Mouse (Mus musculus): ENCODE data around the gene Xpa.
"Not testable (repeated sequence)": the region's sequence is repeated elsewhere in the genome, so short reads cannot be mapped to it uniquely, and the experiment has no call there.

Gene Xpa

DNA sequence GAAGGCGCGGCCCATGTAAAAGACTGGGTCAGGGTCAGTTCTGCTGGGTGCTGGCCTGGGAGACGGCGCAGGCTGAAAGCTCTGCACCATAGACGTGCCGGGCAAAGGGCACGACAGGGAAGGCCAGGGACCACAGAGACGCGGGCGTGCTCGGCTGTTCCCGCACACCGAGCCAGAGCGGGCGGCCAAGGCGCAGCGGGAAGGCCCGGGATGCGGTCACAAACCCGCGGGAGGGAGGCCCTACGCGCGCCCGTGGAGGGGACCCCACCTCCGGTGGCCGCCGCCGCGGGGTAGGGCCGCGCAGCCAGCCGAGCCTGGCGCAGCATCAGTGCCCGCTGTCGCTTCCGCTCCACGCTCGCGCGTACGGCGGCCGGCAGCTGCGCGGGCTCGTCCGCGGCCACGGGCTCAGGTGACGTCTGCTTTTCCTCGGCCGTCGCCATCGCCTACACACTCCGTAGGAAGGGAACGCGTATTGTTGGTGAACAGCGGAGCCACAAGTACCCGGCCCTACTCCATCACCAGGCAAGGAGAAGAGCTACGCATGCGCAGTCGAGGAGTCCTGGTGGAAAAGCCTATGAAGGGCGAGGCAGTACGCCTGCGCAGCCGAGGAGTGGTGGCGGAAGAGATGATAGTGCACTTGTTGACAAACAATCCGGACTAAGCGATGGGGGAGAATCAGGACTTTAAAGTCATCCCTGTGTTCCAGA lies at the start of gene Xpa:
Xpa (minus strand) TSS at position 531 of the 707 bp plus-strand sequence.
- DNase-seq (ENCODE audit: low spot score in 2 of 2) = peak; percentile 81 to 89

DNA sequence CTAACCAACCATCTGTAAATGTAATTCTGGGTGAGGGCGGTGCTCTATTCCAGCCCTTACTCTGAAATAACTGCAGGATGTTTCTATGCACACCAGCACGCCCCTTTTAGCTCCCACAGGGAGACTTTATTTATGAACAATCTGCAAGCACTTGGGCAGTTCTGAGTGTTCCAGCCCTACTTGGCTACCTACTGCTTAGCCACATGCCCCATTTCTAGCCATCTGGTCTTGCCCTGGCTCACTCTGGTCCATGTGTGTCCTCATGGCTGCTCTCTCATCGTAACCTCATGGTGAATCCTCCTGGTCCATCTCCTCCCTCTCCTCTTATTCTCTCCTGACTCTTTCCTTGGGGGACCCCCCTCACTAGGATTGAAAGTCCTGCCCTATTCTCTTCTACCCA lies 39.8 kb upstream of the Xpa start:
- DNase-seq (ENCODE audit: low spot score in 2 of 2) = no peak

DNA sequence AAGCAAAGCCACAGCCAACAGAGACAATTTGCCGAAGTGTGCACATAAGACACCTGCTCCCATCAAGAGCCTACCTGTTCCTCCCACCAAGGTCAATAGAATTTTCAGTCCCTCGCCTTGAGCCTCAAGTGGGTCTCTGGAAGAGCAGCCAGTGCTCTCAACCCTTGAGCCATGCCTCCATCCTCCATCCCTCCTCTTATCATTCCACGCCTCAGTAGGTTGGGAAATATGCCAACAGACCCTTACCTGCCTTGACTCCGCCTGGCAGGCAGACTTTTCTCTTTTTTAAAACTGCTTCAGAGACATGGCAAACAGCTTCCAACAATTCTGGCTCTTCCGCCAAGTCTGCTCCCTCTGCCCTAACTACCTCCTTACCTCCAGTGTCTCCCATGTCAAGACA lies 38.6 kb upstream of the Xpa start:
- no peak for DNase-seq (ENCODE audit: low spot score in 2 of 2)

DNA sequence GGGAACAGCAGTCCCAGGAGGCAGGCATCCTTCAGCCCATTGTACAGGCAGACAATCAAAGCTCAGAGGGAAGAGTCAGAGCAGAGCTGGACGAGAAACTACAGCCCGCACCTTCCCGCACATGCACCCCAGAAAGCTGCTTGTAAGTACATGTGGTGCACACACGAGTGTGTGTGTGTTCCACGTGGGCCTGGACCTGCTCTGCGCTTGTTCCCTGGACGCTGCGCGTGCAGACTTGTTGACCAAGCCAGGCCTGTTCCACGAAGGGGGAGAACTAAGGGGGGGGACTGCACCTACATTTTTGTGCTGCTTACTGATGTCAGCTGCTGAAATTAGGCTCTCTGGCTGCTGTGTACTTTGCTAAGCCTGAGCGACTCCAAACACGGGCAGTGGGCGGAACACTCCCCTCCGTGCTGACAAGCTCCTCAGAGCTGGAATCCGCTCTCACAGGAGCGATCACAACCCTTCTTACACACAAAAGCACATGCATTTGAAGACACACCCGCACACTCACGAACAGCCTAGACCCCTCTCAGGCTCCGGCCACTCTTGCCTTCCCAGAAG lies 30.9 kb upstream of the Xpa start:
- DNase-seq (ENCODE audit: low spot score in 2 of 2) = peak in 1 of 2 experiments; percentile 5

DNA sequence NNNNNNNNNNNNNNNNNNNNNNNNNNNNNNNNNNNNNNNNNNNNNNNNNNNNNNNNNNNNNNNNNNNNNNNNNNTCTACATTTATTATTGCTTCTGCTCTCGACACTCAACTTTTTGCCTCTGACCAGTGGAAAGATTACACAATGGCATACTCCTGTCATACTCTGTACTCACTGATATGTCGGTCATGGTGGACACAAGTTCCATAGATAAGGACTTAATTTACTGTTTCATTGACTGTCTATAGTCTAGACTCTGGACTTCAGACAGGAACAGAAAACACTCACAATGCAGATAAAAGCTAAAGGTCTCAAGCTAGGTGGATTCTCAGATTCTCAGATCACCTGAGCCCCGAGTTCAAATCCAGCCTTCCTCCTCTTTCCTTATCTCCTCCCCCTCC lies 25.0 kb upstream of the Xpa start:
- no peak for DNase-seq (ENCODE audit: low spot score in 2 of 2)

DNA sequence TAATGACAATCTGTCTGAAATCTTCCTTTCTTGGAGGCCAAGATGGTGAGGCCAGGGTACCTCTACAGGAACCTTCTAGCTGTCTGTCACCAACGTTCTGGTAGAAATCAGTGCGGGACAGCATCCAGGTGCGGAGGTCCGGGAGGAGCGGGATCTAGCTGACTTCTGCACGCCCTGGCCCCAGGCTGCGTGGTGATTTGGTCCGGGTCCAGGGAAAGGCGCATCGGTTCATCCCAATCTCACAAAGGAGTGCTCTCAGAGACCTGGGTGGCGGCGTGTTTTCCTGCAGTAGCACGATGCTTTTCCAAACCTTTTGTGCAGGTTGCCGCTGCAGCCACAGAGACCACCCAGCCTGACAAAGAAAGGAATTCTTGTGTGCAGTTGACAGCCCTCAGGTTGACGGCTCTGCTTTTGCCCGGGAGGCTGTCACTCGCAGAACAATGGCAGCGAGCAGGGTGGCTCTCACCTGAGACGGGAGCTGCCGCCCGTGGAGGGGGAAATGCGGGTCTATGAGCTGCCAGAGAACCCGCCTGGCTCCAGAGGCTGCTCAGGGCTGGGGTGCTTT lies 6.5 kb upstream of the Xpa start:
- no peak for DNase-seq (ENCODE audit: low spot score in 2 of 2)

DNA sequence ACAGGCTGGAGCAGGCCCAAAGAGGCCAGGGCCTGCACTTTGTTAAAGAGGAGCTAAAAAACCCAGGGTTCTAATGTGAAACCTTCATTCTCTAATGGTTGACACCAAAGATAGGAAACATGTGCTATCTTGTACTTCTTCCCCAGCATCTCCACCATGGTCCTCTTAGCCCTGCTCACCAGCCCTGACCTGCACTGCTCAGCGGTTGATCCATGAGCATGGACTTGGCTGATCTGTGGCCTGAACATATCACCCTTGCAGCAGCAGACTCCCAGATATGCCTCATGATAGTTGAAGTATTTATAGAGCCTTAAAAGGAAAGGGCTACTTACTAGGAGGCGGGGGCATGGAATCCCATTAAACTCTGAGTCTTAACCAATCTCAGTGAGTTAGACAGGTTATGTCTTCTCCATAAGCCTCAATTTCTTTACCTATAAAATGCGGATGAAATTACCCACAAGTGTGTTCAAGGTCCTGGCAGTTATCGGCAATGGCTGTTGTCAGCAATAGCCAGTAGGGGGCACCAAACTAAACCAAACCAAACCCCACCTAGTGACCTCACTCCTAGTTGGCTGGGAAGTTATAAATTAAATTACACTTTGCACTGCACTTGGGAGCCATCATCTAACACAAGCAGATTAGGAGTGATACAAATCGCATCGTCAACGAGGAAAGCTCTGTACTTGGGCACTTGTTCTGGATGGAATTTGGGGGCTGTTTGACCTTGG lies 5.9 kb upstream of the Xpa start:
- DNase-seq (ENCODE audit: low spot score in 2 of 2) = peak; percentile 28 to 42

DNA sequence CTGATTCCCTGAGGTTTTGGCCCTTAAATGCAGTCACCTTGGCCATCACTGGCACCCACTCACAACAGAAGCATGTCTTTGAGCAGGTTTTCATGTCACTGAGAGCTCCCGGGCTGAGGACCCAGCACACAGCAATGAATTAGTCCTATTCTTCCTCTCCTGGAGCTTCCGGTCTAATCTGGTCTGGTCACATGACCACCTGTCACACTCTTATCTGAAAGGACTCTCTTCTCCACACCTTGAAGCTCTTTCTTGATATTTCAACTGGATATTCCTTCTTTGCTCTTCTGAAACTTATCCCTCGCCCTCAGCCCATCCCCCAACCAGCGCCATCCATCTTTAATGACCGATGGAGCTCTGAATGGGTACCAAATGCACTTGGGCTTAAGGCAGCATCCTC lies 2.0 kb upstream of the Xpa start:
- no peak for DNase-seq (ENCODE audit: low spot score in 2 of 2)

DNA sequence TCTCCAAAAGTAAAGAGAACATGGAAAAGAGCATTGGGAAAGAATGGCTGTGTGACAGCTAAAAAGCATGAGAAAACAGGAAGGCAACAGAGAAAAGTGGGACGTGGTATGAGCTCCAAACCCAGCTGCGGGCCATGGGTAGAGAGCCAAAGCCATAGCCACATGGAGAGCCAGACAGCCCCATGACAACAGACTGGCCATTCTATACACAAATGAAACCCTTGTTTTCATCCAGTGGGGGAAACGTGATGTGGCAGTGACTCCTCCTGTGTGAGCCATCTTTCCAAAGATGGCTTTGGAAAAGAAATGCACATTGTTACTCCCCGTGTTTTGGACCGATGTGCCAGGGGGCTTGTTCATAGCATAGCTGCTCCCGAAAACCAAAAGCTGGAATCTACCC lies 402 bp upstream of the Xpa start:
- DNase-seq (ENCODE audit: low spot score in 2 of 2) = no peak

DNA sequence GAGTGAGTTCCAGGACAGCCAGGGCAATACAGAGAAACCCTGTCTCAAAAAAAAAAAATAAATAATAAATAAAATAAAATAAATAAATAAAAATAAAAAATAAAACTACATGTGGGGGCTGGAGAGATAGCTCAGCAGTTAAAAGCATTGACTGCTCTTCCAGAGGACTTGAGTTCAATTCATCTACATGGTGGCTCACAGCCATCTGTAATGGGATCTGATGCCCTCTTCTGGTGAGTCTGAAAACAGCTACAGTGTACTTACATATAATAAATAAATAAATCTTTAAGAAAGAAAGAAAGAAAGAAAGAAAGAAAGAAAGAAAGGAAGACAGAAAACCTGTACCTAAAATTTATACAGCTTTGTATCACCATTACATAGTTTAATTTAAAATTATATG lies 4.1 kb downstream of the Xpa start:
- not testable (repeated sequence) for DNase-seq (ENCODE audit: low spot score in 2 of 2)

DNA sequence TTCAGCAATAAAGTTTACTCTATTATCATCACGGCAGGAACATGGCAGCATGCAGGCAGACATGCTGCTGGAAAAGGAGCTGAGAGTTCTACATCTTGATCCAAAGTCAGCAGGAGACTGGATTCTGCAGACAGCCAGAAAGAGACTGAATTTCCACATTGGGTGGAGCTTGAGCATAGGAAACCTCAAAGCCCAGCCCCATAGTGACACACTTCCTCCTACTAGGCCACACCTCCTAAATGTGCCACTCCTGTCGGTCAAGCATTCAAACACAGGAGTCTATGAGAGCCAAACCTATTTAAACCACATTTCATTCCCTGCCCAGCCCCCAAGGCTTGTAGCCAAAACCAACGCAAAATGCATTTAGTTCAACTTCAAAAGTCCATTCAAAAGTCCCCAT lies 9.6 kb downstream of the Xpa start:
- DNase-seq (ENCODE audit: low spot score in 2 of 2) = no peak

DNA sequence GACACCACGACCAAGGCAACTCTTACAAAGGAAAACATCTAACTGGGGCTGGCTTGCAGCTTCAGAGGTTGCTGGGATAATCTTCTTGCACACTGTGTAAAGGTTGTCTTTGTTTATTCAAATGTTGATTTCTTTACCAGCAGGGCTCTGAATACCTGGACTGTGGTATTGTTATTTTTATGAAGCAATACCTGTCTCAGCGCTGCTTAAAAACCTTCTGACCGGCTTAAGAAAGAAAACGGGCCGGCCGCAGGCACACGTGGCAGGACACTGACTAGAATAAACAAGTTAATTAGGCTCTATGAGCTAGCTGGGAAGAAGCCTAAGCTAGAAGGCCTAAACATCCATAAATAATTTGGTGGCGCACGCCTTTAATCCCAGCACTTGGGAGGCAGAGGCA lies 10.2 kb downstream of the Xpa start:
- DNase-seq (ENCODE audit: low spot score in 2 of 2) = no peak

DNA sequence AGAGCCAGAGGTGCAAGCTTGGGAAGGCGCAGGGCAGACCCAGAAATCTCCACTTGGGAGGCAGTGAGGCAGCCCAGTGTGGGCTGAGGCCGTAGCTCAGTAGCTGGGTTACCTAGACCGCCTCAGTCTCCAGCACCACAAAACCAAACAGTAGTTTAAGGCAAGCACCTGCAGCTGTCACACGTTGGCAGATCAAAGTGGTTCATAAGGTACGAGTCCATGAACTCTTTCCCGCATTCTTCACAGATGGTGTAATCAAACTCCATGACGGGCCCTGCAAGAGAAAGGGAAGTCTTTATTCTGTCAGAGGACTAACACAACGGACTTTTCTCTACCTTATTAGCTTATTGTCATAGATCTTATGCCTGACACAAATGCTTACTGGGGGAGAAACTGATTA lies 10.7 kb downstream of the Xpa start:
- no peak for DNase-seq (ENCODE audit: low spot score in 2 of 2)

DNA sequence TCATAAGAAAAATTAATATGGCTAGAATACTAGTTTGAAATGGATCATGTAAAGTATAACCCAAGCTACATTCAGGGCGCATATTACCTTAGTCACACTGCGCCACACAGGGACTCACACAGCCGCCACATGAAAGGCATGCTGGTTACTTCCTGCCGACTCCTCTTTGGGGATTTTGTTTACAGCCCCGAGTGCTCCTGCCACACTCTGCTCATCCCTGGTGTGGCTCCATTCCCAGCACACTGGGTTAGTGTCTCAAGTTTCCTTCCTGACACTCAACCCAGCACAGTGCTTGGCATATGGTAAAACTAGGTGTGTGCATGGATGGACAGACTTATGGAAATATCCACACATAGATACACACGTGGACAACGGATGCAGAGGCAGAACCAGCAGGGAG lies 13.9 kb downstream of the Xpa start:
- DNase-seq (ENCODE audit: low spot score in 2 of 2) = no peak

DNA sequence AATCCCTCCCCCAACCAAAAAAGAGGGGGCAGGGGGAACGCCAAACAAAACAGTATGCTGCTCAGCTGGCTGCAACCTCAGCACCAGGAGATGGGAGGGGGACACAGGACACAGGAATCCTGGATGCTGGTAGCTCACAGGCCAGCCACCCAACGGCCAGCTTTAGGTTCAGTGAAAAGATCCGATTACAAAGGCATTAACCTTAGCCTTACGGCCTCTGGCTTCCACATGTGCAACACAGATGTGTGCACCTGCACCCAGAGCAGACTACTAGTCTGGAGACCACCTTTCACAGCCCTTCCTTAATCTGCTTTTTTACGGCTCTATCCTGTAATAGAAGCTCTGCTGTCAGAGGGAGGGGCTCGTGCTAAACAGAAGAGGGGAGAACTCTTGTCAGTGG lies 14.9 kb downstream of the Xpa start:
- no peak for DNase-seq (ENCODE audit: low spot score in 2 of 2)

DNA sequence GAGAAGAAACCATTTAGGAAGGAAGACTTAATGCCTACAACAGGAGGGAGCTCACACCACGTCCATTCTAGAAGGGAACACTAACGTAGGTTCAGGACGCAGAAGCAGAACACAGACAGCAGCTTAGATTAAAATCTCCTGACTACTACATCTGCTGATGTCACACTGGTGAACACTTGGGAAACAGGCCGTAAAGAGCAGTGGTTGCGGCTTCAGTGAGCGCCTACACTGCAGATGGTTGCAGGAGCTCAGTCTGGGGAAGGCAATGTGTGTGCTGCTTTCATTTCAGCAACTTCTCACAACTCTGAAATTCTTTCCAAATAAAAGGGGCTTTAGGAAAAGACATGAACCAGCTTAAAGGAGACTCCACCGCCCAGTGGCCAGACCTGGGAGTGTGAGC lies 18.6 kb downstream of the Xpa start:
- no peak for DNase-seq (ENCODE audit: low spot score in 2 of 2)

DNA sequence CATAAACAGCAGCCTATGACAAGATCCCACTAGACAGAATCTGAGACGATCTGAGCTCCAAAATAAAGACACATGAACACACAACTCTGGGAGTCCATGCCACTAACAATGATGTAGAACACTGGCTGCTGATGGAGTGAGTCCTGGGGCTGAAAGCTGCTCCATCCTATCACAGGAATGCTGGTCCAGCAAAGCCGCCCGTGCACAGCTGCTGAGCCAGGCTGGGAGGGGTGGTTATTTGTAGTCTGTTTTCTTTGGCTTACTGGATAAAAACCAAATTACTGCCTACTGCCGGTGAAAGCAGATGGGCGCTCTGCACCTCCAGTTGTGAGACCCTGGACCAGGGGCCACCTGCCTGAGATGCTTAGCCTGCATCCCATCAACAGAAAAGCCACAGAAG lies 19.1 kb downstream of the Xpa start:
- no peak for DNase-seq (ENCODE audit: low spot score in 2 of 2)

DNA sequence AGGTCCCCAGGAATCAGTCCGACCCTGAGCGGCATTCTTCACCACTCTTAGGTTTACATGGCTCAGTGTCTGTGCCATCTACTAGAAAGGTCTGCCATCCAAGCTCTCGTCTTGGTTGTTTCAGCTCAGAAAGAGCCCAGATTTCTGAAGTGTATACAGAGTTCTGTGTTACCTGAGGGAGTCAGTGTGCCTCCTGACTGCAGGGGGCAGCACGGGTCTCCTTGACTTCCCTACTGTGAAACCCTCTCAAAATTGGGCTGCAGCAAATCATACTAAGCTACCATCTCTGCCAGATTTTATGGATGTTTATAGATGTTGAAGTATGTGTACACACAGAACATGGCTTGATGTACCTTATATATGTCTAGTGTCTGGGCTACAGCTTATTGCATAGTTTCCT lies 19.8 kb downstream of the Xpa start:
- DNase-seq (ENCODE audit: low spot score in 2 of 2) = no peak

DNA sequence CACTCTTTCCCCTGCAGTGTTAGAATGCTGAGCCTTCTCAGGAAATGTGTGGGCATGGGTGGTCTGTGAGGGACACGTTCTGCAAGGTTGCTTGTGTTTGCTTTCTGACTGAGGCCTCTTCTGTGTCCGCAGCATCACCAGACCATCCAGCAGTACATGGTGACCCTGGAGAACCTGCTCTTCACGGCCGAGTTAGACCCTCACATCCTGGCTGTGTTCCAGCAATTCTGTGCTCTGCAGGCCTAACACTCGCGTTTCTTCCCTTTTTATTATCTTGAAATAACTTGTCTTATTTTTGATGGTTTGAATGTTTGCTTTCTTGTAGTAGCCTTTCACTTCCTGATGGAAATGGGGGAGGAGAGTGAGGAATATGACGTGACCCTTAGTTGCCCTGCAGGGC lies 24.4 kb downstream of the Xpa start:
- DNase-seq (ENCODE audit: low spot score in 2 of 2) = no peak

DNA sequence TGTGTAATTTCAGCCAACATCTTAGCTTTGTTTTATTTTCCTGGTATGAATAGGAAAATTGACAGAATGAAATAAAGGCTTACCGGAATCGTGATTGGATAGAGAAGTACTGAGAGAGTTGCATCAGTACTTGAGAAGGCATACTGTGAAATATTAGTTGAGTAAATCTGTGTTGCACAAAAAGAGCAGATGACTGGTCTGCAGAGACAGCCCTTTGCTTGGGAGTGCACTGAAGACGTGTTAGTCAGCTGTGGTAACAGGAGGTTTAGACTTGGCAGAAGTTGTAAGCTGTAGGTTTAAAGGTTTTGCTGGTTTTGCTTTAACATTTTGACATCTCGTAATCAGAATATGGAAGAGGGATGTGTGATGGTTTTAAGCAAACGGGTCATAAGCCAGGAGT lies 30.3 kb downstream of the Xpa start:
- DNase-seq (ENCODE audit: low spot score in 2 of 2) = no peak

DNA sequence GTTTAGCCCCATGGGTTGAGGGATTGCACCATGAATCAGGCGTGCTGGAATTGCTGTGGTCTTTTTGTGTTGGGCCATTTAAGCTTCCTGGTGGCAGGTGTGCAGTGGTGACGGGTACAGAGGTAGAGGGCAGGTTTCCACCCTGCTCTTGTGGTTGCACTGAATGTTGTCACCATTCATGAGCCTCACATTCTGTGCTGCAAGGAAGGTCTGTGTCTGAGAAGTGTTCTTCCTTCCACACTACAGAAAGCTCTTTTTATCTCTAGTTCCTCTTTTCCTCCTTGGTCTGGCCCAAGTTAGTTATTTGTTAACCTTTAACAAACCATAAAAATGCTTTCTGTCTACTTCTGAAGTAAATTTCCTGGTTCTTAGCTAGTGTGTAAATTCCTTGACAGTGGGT lies 32.1 kb downstream of the Xpa start:
- DNase-seq (ENCODE audit: low spot score in 2 of 2) = no peak

DNA sequence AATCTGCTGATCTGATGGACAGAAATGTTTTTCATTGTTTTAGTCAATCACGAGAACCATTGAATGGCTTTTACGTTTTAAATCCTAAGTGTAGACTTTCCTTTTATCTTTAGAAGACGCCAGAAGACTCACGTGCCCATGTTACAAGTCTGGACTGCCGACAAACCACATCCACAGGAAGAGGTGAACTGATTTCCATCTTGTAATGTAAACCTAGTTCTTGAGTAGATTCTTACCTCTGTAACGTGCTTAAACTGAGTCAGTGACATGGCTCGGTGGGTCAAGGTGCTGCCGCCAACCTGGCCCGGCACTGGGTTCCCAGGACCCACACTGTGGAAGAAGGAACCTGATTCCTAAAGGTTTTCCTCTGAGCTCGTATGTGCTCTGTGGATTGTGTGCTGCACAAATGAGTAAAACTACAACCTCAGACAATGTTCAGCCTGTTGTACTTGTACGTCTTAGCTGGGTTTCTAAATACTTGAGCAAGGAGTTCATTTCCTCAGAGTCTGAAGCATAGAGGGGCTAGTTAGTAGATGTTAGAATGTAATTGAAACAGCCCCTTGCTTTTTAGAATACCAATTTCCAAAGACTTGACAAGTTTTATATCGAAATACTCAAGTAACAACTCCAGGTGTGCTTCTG lies 44.1 kb downstream of the Xpa start:
- DNase-seq (ENCODE audit: low spot score in 2 of 2) = no peak

DNA sequence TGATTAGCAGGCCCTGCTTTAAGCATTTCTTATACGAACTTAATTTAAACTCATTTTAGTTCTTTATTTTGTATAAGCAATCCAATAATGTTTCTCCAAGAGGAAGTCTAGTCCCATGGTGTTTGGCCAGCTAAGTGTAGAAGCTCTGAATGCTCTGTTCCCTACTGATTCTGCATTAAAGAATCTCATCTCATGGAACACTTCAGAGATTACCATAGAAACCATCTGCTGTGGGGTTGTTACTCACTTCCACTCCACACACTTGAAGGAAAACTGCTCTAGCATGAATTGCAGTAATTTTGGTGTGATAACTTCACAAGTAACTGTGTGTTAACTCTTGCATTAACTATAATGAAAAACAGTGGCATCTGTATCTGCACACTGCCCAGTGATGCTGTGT lies 49.2 kb downstream of the Xpa start:
- DNase-seq (ENCODE audit: low spot score in 2 of 2) = no peak

All from urinary bladder, adult 18-20 months (tissue).